Mouse (Mus musculus) limb, embryonic 10.5 days (tissue): ENCODE measurements around the gene Avl9. TPM values are rescaled to one million over a fixed set of nuclear protein-coding genes. Genes with fewer than 3 reads are reported as not detected.

Experiments used
- DNase-seq: peaks from one replicate; pipeline ENCODE4 v3.0.0-alpha.2; 2017; ENCODE audit warnings: low spot score
- H3K27ac ChIP-seq: fragments of 300-500 bp; sonication (generic); 2 replicates; pipeline ENCODE4 v1.5.1; 2016; ENCODE audit warnings: mild to moderate bottlenecking
- H3K27me3 ChIP-seq: fragments of 300-500 bp; sonication (generic); 2 replicates; pipeline ENCODE4 v1.6.1; 2016; ENCODE audit warnings: low read depth, mild to moderate bottlenecking; ENCODE audit not compliant: poor library complexity, severe bottlenecking
- H3K36me3 ChIP-seq: fragments of 300-500 bp; sonication (generic); 2 replicates; pipeline ENCODE4 v1.6.1; 2016; ENCODE audit warnings: mild to moderate bottlenecking, moderate library complexity
- H3K4me1 ChIP-seq: fragments of 300-500 bp; sonication (generic); 2 replicates; pipeline ENCODE4 v1.6.1; 2016
- H3K4me3 ChIP-seq: fragments of 300-500 bp; sonication (generic); 2 replicates; pipeline ENCODE4 v1.5.1; 2016; ENCODE audit warnings: mild to moderate bottlenecking, moderate library complexity
- H3K9me3 ChIP-seq: fragments of 300-500 bp; sonication (generic); replicated peaks from 2 replicates; pipeline ENCODE4 v1.6.1; 2016; ENCODE audit warnings: mild to moderate bottlenecking
- WGBS: fragments of 180-500 bp; shearing (Covaris S2); methylation state at CpG from one replicate; pipeline ENCODE4 v1.1.7; 2016; 5-methylcytosine and 5-hydroxymethylcytosine counted together
- polyA plus RNA-seq: library from polyadenylated mRNA; unstranded; fragments of >200 nt; fragmentation: Nextera tagmentation; extraction: Ambion mirVana; gene quantifications from 2 replicates; pipeline ENCODE4 v1.2.1, GENCODE M21; 2016

Avl9 gene
- polyA plus RNA-seq, 1 experiment from 2014 or later = 15.2 TPM

- Histone ChIP-seq H3K36me3 (peaks cover 68% of the 10 kb centered on the region), H3K4me1 (no peaks in the 10 kb centered on the region), H3K27ac (no peak overlapping the region), H3K4me3 (no peak overlapping the region), H3K9me3 (no peaks in the 10 kb centered on the region), H3K27me3 (no peaks in the 10 kb centered on the region)
- DNase-seq = no peak
- 92% methylated on average over 1 of the region's 1 CpGs for WGBS
These were observed 44.6 kb downstream of the Avl9 start for GRCm38 (mm10) chr6:56759324-56759723.

DNA sequence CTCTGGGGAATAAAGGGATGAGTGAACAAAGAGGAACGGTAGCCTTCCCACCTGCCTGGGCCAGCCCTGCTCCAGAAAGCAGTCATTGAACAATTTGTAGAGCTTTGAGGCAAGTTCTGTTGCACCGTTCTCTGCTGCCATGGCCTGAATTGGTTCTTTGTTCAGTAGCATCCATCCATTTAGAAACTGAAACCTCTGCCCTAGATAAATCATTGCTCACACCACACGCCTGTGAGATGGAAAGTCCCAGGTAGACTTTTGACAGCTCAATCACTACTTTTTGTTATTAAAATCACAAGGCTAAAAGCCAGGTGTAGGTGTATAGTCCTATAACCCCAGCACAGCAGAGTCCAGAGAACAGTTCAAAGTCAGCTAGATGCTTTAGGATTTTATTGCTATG, 50.6 kb downstream of the Avl9 start:
- Histone ChIP-seq H3K9me3 (no peaks in the 10 kb centered on the region), H3K27ac (no peak overlapping the region)

GRCm38 (mm10) chr6:56765696-56766095, 51.0 kb downstream of the Avl9 start:
- peaks cover 18% of the 10 kb centered on the region for H3K36me3 ChIP-seq
- no peaks in the 10 kb centered on the region for H3K9me3 ChIP-seq
- H3K27ac ChIP-seq = no peak overlapping the region
- no peaks in the 10 kb centered on the region for H3K4me1 ChIP-seq
- no peaks in the 10 kb centered on the region for H3K27me3 ChIP-seq
- DNase-seq = no peak
- no peak overlapping the region for H3K4me3 ChIP-seq
- 93% methylated on average over 4 of the region's 4 CpGs for WGBS

More for the DNA sequence above, 50.6 kb downstream of the Avl9 start:
- no peaks in the 10 kb centered on the region for H3K27me3 ChIP-seq
- no peak for DNase-seq
- H3K4me3 ChIP-seq = no peak overlapping the region
- no peaks in the 10 kb centered on the region for H3K4me1 ChIP-seq
- WGBS = 86% methylated on average over 3 of the region's 3 CpGs
- peaks cover 18% of the 10 kb centered on the region for H3K36me3 ChIP-seq

GRCm38 (mm10) chr6:56775816-56776215, 61.1 kb downstream of the Avl9 start:
- no peaks in the 10 kb centered on the region for H3K9me3 ChIP-seq
- H3K4me3 ChIP-seq = no peak overlapping the region
- H3K36me3 ChIP-seq = peaks cover 71% of the 10 kb centered on the region
- no peak for DNase-seq
- 98% methylated on average over 3 of the region's 3 CpGs for WGBS
- no peaks in the 10 kb centered on the region for H3K4me1 ChIP-seq
- no peak overlapping the region for H3K27ac ChIP-seq
- H3K27me3 ChIP-seq = no peaks in the 10 kb centered on the region

- Histone ChIP-seq H3K4me3 (no peak overlapping the region), H3K9me3 (no peaks in the 10 kb centered on the region), H3K27me3 (no peaks in the 10 kb centered on the region), H3K36me3 (peaks cover 97% of the 10 kb centered on the region), H3K27ac (no peak overlapping the region), H3K4me1 (no peaks in the 10 kb centered on the region)
- no peak for DNase-seq
- 94% methylated on average over 5 of the region's 5 CpGs for WGBS
These were observed 64.9 kb downstream of the Avl9 start for GRCm38 (mm10) chr6:56779636-56780035.

- Histone ChIP-seq H3K9me3 (no peaks in the 10 kb centered on the region), H3K27me3 (no peaks in the 10 kb centered on the region), H3K4me1 (no peaks in the 10 kb centered on the region), H3K36me3 (peaks cover 96% of the 10 kb centered on the region), H3K27ac (no peak overlapping the region), H3K4me3 (no peak overlapping the region)
- no peak for DNase-seq
- WGBS = 95% methylated on average over 4 of the region's 4 CpGs
These were observed 69.0 kb downstream of the Avl9 start for GRCm38 (mm10) chr6:56783561-56784272.

GRCm38 (mm10) chr6:56785068-56785467, 70.4 kb downstream of the Avl9 start:
- WGBS = 92% methylated on average over 5 of the region's 5 CpGs
- Histone ChIP-seq H3K4me1 (no peaks in the 10 kb centered on the region), H3K36me3 (peaks cover 91% of the 10 kb centered on the region), H3K9me3 (no peaks in the 10 kb centered on the region), H3K4me3 (no peak overlapping the region), H3K27ac (no peak overlapping the region), H3K27me3 (no peaks in the 10 kb centered on the region)
- DNase-seq = no peak

GRCm38 (mm10) chr6:56787668-56788067, 73.0 kb downstream of the Avl9 start:
- peaks cover 77% of the 10 kb centered on the region for H3K36me3 ChIP-seq
- H3K27ac ChIP-seq = no peak overlapping the region
- H3K27me3 ChIP-seq = no peaks in the 10 kb centered on the region
- no peaks in the 10 kb centered on the region for H3K4me1 ChIP-seq
- H3K4me3 ChIP-seq = no peak overlapping the region
- no peaks in the 10 kb centered on the region for H3K9me3 ChIP-seq
- WGBS = 94% methylated on average over 2 of the region's 2 CpGs
- no peak for DNase-seq

DNA sequence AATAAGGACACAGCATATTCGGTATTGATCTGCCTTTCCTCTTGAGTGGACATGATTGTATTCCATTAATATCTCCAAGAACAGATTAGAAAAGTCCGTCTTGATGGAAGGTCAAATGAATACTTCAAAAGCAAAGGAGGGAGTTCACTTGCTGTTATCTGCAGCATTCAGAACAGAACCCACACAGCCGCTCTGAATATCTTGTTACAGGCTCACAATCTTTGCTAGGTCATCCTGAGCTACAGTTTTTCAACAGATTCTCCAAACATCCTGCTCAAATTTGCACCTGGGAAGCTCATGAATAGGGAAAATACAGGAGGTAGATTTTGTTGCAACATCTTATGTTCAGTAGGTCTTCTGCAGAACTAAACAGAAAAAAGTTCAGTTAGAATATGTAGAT, 74.6 kb downstream of the Avl9 start:
- Histone ChIP-seq H3K4me3 (no peak overlapping the region), H3K4me1 (no peaks in the 10 kb centered on the region), H3K36me3 (peaks cover 73% of the 10 kb centered on the region), H3K9me3 (no peaks in the 10 kb centered on the region), H3K27me3 (no peaks in the 10 kb centered on the region), H3K27ac (no peak overlapping the region)
- DNase-seq = no peak
- WGBS = 89% methylated on average over 3 of the region's 3 CpGs

GRCm38 (mm10) chr6:56794834-56795233, 80.1 kb downstream of the Avl9 start:
- peaks cover 19% of the 10 kb centered on the region for H3K4me1 ChIP-seq
- H3K4me3 ChIP-seq = 0 out of 2 replicates have a peak overlapping the region, but pooled peaks have one; percentile 85
- no peaks in the 10 kb centered on the region for H3K9me3 ChIP-seq
- peaks cover 23% of the 10 kb centered on the region for H3K36me3 ChIP-seq
- no peak overlapping the region for H3K27ac ChIP-seq
- H3K27me3 ChIP-seq = no peaks in the 10 kb centered on the region
- 94% methylated on average over 5 of the region's 5 CpGs for WGBS
- no peak for DNase-seq

- Histone ChIP-seq H3K4me1 (peaks cover 19% of the 10 kb centered on the region), H3K4me3 (peak overlapping the region; percentile 85), H3K36me3 (peaks cover 18% of the 10 kb centered on the region), H3K9me3 (no peaks in the 10 kb centered on the region), H3K27me3 (no peaks in the 10 kb centered on the region), H3K27ac (peak overlapping the region; percentile 99)
- 10% methylated on average over 8 of the region's 8 CpGs for WGBS
- no peak for DNase-seq
These were observed 81.5 kb downstream of the Avl9 start for GRCm38 (mm10) chr6:56796232-56796631.

- Histone ChIP-seq H3K4me1 (peaks cover 19% of the 10 kb centered on the region), H3K36me3 (peaks cover 18% of the 10 kb centered on the region), H3K27ac (peak overlapping the region; percentile 99), H3K9me3 (no peaks in the 10 kb centered on the region), H3K27me3 (no peaks in the 10 kb centered on the region), H3K4me3 (peak overlapping the region; percentile 85)
- DNase-seq = peak; percentile 41
- under 1% methylated on average over 16 of the region's 16 CpGs for WGBS
These were observed 82.0 kb downstream of the Avl9 start for GRCm38 (mm10) chr6:56796668-56797141.

GRCm38 (mm10) chr6:56797311-56798151, 82.8 kb downstream of the Avl9 start, which contains the start of gene Kbtbd2:
TSS of gene Kbtbd2 (minus strand) at chr6:56797813.
- peaks cover 19% of the 10 kb centered on the region for H3K4me1 ChIP-seq
- peak within 1 kb of the TSS; percentile 85 for H3K4me3 ChIP-seq
- peak; percentile 95 for DNase-seq
- under 1% methylated on average over 97 of the region's 98 CpGs for WGBS
- peak within 1 kb of the TSS; percentile 99 for H3K27ac ChIP-seq
- no peaks in the 10 kb centered on the region for H3K27me3 ChIP-seq
- no peaks in the 10 kb centered on the region for H3K9me3 ChIP-seq
- H3K36me3 ChIP-seq = peaks cover 13% of the 10 kb centered on the region
